Mouse (Mus musculus) skeletal muscle tissue, adult 2 months (tissue): ENCODE measurements around the gene 4930519G04Rik.
A peak's percentile ranks its signal among the peaks of the same experiment; 100 is the strongest.
"Not testable (repeated sequence)": the region's sequence is repeated elsewhere in the genome, so short reads cannot be mapped to it uniquely, and the experiment has no call there.

Source experiments
- DNase-seq: peaks from one replicate; pipeline ENCODE4 v3.0.0-alpha.2; 2012; ENCODE audit warnings: low read depth, low spot score

Gene 4930519G04Rik

DNA sequence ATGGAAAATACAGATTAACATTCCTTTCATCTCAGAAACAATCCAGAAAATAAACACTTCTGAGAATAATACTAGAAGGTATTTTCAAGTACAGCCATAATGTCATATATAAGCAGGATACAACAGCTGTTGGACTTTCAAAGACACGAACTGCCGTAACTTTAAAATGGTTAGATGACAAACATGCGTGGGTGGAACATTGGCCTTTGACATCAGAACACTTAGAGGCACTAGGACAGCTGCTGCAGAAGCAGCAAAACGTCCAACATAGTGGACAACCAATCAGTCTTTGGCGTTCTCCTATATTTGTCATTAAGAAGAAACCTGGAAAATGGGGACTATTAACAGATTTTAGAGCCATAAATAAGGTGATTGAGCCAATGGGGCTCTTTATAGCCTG lies 13.0 kb upstream of the 4930519G04Rik start:
- DNase-seq, result not testable (repeated sequence)

- not testable (repeated sequence) for DNase-seq
Measured at GRCm38 (mm10) chr5:114842155-114842554, 11.3 kb upstream of the 4930519G04Rik start.

GRCm38 (mm10) chr5:114842674-114843073 lies 10.8 kb upstream of the 4930519G04Rik start:
- DNase-seq, result no peak

GRCm38 (mm10) chr5:114844371-114844770 lies 9.1 kb upstream of the 4930519G04Rik start:
- DNase-seq, result not testable (repeated sequence)

DNA sequence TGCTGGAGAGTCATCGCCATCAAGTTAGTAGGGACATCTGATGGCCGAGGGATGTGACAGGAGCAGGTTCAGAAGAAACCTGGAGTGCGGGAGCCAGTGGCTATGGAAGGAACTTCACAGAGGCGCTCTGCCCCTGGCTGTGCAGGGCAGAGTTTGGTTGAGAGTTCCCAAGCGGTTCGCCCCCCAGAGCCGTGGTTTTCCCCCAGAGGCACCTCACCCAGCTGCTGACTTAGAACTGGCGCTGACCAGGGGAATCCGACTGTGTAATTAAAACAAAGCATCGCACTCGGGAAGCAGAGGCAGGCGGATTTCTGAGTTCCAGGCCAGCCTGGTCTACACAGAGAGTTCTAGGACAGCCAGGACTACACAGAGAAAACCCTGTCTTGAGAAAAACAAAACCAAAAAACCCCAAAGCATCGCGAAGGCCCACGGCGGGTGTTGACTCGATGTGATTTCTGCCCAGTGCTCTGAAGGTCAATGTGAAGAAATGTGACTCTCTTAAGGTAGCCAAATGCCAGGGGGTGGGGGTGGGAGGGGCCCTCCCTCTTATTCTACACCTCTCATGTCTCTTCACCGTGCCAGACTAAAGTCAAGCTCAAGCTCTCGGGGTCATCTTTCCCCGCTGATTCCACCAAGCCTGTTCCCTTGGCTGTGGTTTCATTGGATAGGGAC lies 1.8 kb upstream of the 4930519G04Rik start:
- DNase-seq, result no peak

DNA sequence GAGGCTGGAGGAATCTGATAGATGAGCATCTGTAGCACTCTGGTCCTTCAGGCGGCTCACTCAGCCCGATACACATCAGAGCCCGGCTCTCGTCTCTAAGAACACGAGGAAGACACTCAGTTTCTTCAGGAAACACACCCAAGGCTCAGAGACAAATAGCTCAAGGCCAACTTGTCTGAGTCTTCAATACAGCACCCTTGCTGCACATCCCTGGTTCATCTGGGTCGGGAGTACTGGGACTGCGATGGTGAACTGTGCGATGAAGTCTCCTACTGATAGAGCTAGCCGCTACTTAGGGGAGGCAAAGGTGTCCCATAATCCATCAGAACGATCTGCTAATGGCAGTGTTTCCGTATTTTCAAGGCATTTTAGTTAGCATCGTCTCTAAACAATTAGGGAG lies 5.1 kb downstream of the 4930519G04Rik start, which contains the start of gene Gm9936:
TSS of gene Gm9936 (minus strand) at position 101 of the 400 bp plus-strand sequence.
- no peak for DNase-seq

DNA sequence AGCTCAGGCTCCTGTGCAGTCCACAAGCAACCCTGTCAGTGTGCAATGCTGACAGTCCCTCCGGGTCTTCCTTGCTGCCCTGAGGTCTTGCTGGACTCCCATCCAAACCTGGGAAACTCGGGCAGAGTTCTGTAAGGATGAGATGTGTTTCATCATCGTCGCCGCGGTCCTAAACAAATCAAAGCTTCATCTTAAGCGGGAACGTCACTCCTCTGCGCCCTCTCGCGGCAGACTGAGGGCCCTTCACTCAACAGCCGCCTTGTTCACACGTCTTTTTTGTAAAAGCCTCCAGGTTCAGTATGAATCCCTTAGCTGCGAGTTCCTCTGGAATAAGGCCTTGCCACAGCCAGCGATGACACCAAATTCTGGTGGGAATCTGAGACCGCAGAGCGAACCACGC lies 5.8 kb downstream of the 4930519G04Rik start:
- peak; percentile 44 for DNase-seq

GRCm38 (mm10) chr5:114861730-114862129 lies 8.3 kb downstream of the 4930519G04Rik start:
- DNase-seq, result no peak

DNA sequence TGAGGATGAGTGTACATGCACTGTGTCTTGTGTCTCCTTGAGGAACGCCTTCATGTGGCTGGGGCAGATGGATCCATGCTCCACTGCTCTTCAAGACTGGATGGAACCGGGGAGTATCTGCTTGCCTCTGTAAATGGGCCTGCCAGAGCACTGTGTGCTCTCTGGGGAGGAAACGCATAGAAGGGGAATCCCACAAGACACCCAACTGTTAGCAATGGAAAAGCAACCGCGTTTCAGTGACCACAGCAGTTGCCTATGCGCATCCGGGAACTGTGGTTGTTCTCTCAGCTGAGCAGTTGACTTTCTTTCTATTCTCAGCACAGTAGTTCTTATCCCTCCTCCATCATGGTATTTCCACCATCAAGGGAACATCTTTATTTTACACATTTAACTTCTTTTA lies 11.3 kb downstream of the 4930519G04Rik start:
- DNase-seq, result no peak

DNA sequence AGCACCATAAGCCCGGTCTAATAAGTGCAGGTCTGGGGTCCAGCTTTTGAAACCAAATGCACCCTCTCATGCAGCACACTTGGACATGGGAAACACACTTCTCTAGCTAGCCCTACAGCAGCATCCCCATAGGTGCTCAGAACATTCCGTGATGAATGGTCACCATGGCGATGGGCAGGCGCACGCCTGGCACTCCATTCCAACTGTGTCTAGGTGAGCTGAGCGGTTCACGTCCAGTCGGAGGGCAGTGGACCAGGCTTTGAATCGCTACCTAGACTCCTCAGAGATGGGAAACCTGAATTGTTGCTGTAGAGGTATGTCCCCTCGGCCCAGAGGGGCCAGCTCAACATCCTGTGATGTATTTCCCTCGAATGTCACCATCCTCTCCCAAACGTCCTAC lies 11.8 kb downstream of the 4930519G04Rik start:
- no peak for DNase-seq

DNA sequence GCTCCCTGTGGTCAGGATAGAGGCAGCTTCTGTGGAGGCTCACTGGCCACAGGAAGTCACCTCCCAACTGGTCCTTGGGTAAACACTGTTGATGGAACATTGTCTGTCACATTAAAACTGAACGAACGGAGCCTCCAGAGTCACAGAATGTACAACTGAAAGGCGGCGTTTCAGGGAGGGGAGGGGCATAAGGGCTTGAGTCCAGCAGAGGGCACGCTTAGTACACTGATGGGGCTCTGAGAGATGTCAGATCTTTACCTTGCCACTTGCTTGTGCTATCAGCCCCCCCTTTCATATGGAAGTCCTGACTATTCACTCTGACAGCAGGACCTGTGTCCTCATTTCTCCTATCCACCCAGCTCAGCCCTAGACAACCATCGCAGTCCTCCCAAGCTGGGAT lies 22.4 kb downstream of the 4930519G04Rik start:
- no peak for DNase-seq

DNA sequence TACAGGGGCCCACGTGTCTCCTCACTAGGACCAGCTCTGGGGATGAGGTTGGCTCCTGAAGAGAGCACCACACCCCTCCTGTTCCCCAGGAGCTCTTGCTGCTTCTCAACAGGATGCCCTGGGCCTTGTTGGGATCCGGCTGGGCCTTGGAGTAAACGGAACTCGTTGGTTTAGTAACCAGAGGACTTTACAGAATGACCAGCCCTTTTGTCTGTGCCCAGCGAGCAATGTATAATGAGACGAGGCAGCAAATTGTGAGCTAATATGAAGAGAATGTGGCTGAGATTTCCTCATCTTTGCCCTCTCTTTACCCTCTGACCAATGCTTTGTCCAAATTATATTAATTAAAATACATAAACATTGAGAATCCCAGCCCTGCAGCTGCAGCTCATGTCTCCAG lies 22.9 kb downstream of the 4930519G04Rik start:
- no peak for DNase-seq

DNA sequence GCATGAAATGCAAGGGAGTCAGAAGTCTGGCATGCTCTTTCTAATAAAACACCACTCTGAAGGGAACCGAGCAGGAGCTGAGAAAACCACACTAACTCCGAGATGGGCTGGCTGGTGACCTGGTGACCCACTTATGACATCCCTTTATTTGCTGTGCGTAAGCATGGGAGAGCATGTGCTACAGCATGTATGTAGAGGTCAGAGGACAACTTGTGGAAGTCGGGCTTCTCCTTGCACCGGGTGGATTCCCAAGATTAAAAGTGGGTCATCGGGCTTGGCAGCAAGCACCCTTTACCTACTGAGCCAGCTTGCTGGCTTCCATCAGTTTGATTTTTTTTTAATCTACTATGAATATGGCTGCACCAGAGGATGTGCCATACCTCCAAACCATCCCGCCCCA lies 24.0 kb downstream of the 4930519G04Rik start:
- DNase-seq, result no peak

- DNase-seq, result no peak
Measured at GRCm38 (mm10) chr5:114879399-114879798, 25.9 kb downstream of the 4930519G04Rik start.

DNA sequence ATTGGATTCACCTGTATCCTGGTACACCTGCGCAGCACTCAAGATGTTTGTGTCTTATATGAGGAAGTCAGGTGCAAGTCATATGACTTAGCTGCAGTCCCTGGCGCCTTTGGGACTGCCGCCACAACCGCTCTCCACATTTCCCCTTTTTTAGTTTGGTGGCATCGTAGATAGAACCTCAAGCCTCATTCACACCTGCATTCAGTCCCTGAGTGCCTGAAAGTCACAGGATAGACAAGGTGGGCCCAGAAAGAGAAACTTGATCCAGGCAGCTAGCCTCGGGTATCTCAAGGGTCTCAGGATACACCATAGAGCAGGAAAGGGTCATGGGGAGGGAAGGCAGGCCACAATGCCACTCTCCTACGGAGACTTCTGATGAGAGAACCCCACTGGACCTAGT lies 28.9 kb downstream of the 4930519G04Rik start:
- not testable (repeated sequence) for DNase-seq

DNA sequence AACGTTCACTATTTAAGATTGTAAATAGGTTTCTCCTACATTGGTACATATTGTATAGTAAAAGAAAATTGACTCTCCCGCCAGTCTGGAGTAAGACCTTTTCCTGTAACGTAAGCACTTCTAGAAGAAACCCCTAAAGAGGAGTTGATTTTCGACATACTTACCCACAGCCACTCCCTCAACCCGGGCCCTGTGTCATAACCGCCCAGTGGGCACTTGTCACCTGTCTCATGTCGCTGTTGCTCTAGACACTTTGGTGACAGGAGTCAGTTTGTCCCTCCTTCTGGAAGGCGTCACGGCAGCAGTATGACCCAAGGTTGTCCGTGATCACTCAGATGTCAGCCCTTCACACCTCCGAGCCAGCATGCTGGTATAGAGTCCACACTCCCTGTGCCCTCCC lies 29.6 kb downstream of the 4930519G04Rik start:
- no peak for DNase-seq

- DNase-seq, result no peak
Measured at GRCm38 (mm10) chr5:114886801-114887200, 33.3 kb downstream of the 4930519G04Rik start.

DNA sequence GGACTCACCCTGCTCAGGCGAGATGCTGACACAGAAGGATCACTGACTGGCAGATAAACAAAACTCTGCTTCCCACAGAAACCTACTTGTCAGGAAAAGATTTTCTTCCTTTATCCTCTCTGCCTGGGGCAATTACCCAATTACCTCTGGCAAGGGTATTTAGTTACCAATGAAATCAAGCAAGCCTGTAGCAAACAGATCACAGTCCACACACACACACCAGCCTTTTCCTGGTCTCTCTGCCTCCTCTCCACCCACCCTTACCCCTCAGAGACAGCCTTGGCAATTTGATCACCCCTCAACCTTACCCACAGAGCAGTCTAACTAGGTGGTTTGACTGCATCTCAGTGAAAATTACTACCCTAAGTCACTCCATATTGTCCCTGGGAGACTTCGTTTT lies 35.5 kb downstream of the 4930519G04Rik start:
- no peak for DNase-seq

DNA sequence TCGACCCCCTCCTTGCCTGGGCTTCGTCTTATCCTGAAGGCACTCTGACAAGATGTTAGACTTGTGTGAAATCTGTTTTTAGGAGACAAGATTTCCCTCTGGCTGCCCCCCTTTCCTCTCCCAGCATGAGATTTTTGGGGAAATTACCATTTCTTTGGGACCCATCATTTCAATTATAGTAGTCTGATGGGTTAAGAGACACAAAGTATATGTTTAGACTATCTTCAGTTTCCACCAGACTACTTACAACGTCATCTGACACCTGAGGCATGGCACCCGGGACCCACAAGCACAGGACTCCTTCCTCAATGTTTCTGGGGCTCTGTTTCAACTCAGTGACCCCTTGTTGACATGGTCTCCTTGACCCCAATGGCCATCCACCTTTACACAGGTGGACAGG lies 42.1 kb downstream of the 4930519G04Rik start:
- no peak for DNase-seq

GRCm38 (mm10) chr5:114896688-114897373 lies 43.4 kb downstream of the 4930519G04Rik start, which contains the start of gene Oasl2:
Gene Oasl2 (plus strand): TSS chr5:114896936.
- no peak for DNase-seq

GRCm38 (mm10) chr5:114897374-114897793 lies 43.9 kb downstream of the 4930519G04Rik start:
- peak; percentile 33 for DNase-seq

- no peak for DNase-seq
Measured at GRCm38 (mm10) chr5:114898857-114899256, 45.4 kb downstream of the 4930519G04Rik start.

- DNase-seq, result no peak
Measured at GRCm38 (mm10) chr5:114902413-114902812, 48.9 kb downstream of the 4930519G04Rik start.
